Mouse (Mus musculus) midbrain, embryonic 12.5 days (tissue): ENCODE measurements at regions not wholly inside any gene's neighbourhood (a gene's known extent, or its start where the extent isn't known, plus 50 kb on each side); places are given as distances from the start of the nearest gene placed in this dataset.
A peak's percentile ranks its signal among the peaks of the same experiment; 100 is the strongest.

Experiments
- ATAC-seq: fragments of 200-750 bp; cut with Nextera tagmentation; 2 replicates; pipeline ENCODE4 v1.8.0; 2017; ENCODE audit warnings: low read depth, moderate TSS enrichment, moderate library complexity; ENCODE audit not compliant: low FRiP score
- H3K27ac ChIP-seq: fragments of 300-500 bp; sonication (generic); replicated peaks from 2 replicates; pipeline ENCODE4 v1.5.1; 2016; ENCODE audit warnings: mild to moderate bottlenecking
- H3K27me3 ChIP-seq: fragments of 300-500 bp; sonication (generic); 2 replicates; pipeline ENCODE4 v1.6.1; 2016; ENCODE audit warnings: mild to moderate bottlenecking
- H3K36me3 ChIP-seq: fragments of 300-500 bp; sonication (generic); 2 replicates; pipeline ENCODE4 v1.6.1; 2016
- H3K4me1 ChIP-seq: fragments of 300-500 bp; sonication (generic); 2 replicates; pipeline ENCODE4 v1.6.1; 2016
- H3K4me2 ChIP-seq: fragments of 300-500 bp; sonication (generic); replicated peaks from 2 replicates; pipeline ENCODE4 v1.6.1; 2016; ENCODE audit warnings: mild to moderate bottlenecking, moderate library complexity
- H3K4me3 ChIP-seq: fragments of 300-500 bp; sonication (generic); 2 replicates; pipeline ENCODE4 v1.5.1; 2016; ENCODE audit warnings: mild to moderate bottlenecking
- H3K9ac ChIP-seq: fragments of 300-500 bp; sonication (generic); replicated peaks from 2 replicates; pipeline ENCODE4 v1.6.1; 2016; ENCODE audit warnings: mild to moderate bottlenecking, moderate library complexity
- H3K9me3 ChIP-seq: fragments of 300-500 bp; sonication (generic); 2 replicates; pipeline ENCODE4 v1.6.1; 2016; ENCODE audit warnings: mild to moderate bottlenecking
- WGBS: fragments of 180-500 bp; shearing (Covaris S2); methylation state at CpG from one replicate; pipeline ENCODE4 v1.1.7; 2016; 5-methylcytosine and 5-hydroxymethylcytosine counted together

DNA sequence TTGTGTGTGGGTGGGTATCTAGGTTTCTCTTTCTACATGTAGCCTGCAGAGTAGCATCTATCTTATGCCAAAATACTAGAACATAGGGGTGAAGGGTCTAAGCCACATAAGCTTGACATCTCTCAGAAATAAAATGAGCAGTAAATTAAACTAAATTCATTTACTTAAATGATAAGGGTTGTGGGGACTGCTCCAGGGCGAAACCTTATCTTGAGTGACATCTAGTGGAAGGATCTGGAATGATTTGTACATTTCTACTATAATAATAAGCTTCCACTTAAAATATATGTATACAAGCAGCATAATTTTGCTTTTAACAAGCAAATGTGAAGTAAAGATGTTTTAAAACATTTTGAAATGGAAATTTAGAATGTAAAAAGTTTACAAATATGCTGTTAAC lies 271.4 kb downstream of the Vgll3 start:
- Histone ChIP-seq H3K27ac (no peak overlapping the region), H3K27me3 (no peaks in the 10 kb centered on the region), H3K4me2 (no peak overlapping the region), H3K36me3 (no peaks in the 10 kb centered on the region), H3K4me3 (no peak overlapping the region), H3K9ac (no peak overlapping the region), H3K4me1 (no peaks in the 10 kb centered on the region), H3K9me3 (no peaks in the 10 kb centered on the region)
- WGBS, result 27% methylated on average over 1 of the region's 1 CpGs
- peak; percentile 52; the same call in 1 of the 2 replicates for ATAC-seq

DNA sequence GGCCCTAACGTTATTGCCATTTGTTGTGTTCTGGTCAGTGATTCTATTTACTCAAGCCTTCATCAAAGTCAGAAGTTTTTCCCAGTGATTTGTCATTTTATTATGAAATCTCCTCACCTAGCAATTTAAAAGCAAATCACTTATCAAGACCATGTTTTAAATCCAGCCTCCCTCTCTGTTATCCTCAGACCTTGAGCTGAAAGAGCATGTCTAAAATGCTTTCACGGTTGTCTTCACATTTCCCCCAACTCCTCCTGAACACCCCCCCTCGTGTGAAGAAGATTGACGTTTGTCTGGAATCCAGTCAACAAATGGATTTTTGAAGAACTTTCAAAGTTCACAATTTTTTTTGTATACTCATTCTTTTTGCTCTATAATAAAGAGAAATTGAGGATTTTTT lies 277.7 kb downstream of the Vgll3 start:
- peak; percentile 45; the same call in 1 of the 2 replicates for ATAC-seq
- Histone ChIP-seq H3K4me1 (no peaks in the 10 kb centered on the region), H3K9me3 (no peaks in the 10 kb centered on the region), H3K4me2 (no peak overlapping the region), H3K36me3 (no peaks in the 10 kb centered on the region), H3K27me3 (no peaks in the 10 kb centered on the region), H3K4me3 (no peak overlapping the region), H3K27ac (no peak overlapping the region), H3K9ac (no peak overlapping the region)
- 26% methylated on average over 4 of the region's 4 CpGs for WGBS

DNA sequence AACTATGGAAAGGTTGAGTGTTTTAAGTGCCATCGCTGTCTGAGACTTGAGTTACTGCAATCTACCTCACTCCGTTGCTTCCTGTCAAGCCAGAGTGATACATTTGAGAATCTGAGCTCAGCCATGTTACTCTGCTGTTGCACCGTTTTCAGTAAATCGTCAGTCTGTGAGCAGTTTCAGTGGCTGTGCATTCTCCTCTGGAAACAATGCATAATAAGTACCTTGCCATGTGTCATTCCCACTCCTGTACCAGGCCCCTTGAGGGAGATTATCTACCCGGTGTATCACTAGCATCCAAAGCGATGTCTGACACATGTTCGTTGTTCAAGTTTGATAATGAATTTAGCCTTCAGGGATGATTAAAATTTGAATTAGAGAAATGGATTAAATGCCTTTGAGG lies 280.6 kb downstream of the Vgll3 start:
- ATAC-seq, result peak; percentile 53; the same call in 1 of the 2 replicates
- no peaks in the 10 kb centered on the region for H3K4me1 ChIP-seq
- H3K27me3 ChIP-seq, result no peaks in the 10 kb centered on the region
- no peak overlapping the region for H3K4me2 ChIP-seq
- 70% methylated on average over 7 of the region's 7 CpGs for whole genome bisulfite sequencing
- no peak overlapping the region for H3K9ac ChIP-seq
- H3K4me3 ChIP-seq, result no peak overlapping the region
- H3K27ac ChIP-seq, result no peak overlapping the region
- H3K36me3 ChIP-seq, result no peaks in the 10 kb centered on the region
- H3K9me3 ChIP-seq, result no peaks in the 10 kb centered on the region

DNA sequence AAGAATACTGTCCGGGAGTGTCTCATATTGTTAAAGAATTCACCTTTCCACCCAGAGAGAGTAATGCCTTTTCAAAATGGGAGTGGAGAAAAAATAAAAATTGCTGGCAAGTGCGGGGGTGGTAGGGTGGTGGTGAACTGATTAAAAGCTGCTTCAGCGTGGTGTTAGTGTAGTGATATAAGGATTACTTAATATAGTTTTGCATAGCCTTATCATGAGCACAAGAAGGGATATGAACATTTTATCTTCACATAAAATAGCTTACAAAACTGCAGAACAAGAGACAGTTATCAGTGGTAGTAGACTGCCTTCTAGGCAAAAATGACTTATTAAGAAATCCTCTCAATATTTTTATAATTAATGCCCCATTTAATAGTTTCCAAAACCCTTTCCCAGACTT lies 302.9 kb downstream of the Vgll3 start:
- Histone ChIP-seq H3K4me3 (no peak overlapping the region), H3K4me2 (no peak overlapping the region), H3K4me1 (no peaks in the 10 kb centered on the region), H3K9ac (no peak overlapping the region), H3K27me3 (no peaks in the 10 kb centered on the region), H3K27ac (no peak overlapping the region), H3K9me3 (no peaks in the 10 kb centered on the region), H3K36me3 (no peaks in the 10 kb centered on the region)
- ATAC-seq, result no peak
- WGBS, result 83% methylated on average over 3 of the region's 3 CpGs

DNA sequence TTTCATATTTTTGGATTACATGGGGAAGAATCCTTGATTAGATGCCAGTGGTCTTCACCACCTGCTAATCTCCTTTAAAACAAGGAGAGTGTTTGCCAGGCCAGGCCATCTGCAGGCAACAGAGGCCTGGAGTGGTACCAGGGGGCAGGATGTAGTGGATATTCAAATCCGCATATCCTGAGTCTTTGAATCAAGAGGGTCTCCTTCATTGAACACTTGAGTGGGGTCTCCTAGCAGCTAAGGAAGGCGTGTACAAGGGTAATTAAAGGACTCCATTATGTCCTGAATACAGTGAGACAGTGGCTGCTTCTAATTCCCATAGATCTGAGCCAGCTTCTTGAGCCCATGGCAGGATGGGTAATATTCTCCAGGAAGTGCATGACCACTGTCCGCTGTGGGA lies 322.7 kb downstream of the Vgll3 start:
- no peak for ATAC-seq
- H3K4me1 ChIP-seq, result no peaks in the 10 kb centered on the region
- no peaks in the 10 kb centered on the region for H3K27me3 ChIP-seq
- H3K4me2 ChIP-seq, result no peak overlapping the region
- H3K27ac ChIP-seq, result no peak overlapping the region
- no peak overlapping the region for H3K9ac ChIP-seq
- 84% methylated on average over 3 of the region's 3 CpGs for WGBS
- no peak overlapping the region for H3K4me3 ChIP-seq
- no peaks in the 10 kb centered on the region for H3K36me3 ChIP-seq
- no peaks in the 10 kb centered on the region for H3K9me3 ChIP-seq

DNA sequence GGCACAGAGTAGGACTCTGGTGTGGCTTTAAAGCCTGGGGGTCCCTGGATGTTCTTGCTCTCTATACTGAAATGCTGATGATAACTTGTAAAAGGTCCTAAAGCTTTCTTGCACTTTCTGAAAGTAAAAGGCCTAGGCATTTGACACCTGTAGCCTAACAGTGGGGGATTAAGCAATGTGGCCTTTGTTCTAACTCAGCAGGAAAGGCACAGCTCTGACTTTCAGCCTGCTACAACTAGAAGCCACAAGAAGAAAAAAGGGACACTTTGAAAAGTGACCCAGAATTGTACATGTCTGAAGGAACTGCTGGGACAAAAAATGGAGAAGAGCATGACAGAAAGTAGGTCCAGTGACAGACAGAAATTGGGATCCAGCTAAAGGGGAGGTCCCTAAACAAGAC lies 329.7 kb downstream of the Vgll3 start:
- no peaks in the 10 kb centered on the region for H3K27me3 ChIP-seq
- no peak overlapping the region for H3K4me2 ChIP-seq
- H3K4me3 ChIP-seq, result no peak overlapping the region
- no peak overlapping the region for H3K27ac ChIP-seq
- no peak for ATAC-seq
- no peaks in the 10 kb centered on the region for H3K36me3 ChIP-seq
- H3K9me3 ChIP-seq, result no peaks in the 10 kb centered on the region
- H3K4me1 ChIP-seq, result no peaks in the 10 kb centered on the region
- no peak overlapping the region for H3K9ac ChIP-seq

DNA sequence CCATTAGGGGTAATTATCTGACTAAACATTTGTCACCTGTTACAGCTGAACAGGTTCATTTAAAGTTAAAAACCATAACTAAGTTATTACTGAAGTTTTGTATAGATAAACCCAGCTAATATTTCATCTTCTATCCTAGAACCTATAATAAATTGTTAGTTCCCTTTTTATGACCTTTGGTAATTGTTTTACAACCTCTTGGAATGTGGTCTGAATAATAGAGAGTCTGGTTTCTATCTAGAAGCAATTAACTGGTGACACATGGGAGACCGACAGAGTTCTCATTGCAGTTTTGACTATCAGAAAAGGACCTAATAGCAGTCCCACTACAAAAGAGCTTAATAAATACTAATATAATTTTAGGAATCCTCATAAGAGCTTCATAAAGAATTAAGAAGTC lies 330.2 kb downstream of the Vgll3 start:
- Histone ChIP-seq H3K27ac (no peak overlapping the region), H3K4me3 (no peak overlapping the region), H3K27me3 (no peaks in the 10 kb centered on the region), H3K9me3 (no peaks in the 10 kb centered on the region), H3K36me3 (no peaks in the 10 kb centered on the region), H3K4me2 (no peak overlapping the region), H3K9ac (no peak overlapping the region), H3K4me1 (no peaks in the 10 kb centered on the region)
- 86% methylated on average over 1 of the region's 1 CpGs for WGBS
- no peak for ATAC-seq

DNA sequence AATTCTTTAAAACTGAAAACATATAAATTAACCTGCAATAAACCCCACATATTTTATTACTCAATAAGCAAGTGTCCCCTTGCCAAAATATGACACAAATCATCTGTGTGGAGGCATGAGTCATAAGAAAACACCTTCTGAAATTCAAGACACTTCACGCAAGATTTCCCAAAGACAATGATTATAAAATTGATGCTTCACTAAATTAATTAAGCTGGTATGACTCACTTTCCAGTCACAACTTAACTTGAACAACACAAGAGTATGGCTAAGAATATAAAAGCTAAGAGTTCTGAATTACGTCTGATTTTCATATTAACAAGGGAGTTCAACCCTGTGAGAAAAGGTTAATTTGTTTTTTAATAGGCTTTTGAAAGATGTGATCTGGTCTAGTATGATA lies 353.2 kb downstream of the Vgll3 start:
- H3K9me3 ChIP-seq, result no peaks in the 10 kb centered on the region
- H3K4me2 ChIP-seq, result no peak overlapping the region
- no peaks in the 10 kb centered on the region for H3K36me3 ChIP-seq
- no peaks in the 10 kb centered on the region for H3K4me1 ChIP-seq
- no peak overlapping the region for H3K9ac ChIP-seq
- H3K27ac ChIP-seq, result no peak overlapping the region
- no peak for ATAC-seq
- no peaks in the 10 kb centered on the region for H3K27me3 ChIP-seq
- 85% methylated on average over 2 of the region's 2 CpGs for WGBS
- no peak overlapping the region for H3K4me3 ChIP-seq

DNA sequence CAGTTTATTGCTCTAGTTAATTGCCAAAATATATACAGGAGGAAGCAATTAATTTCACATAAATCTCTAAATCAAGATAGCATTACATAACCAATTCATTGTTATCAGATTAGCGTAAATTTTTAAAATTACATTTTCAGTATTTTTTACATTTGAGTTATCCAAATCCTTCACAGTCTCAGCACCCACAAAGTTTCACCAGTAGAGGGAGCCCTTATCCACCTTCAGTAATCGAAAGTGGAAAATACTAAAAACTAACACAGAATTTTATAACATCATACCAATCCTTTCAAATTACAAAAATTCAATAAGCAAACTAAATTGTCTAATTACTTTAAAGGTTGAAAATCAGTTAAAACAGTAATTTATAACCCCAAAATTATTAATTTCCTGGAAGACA lies 375.7 kb downstream of the Vgll3 start:
- ATAC-seq, result no peak

DNA sequence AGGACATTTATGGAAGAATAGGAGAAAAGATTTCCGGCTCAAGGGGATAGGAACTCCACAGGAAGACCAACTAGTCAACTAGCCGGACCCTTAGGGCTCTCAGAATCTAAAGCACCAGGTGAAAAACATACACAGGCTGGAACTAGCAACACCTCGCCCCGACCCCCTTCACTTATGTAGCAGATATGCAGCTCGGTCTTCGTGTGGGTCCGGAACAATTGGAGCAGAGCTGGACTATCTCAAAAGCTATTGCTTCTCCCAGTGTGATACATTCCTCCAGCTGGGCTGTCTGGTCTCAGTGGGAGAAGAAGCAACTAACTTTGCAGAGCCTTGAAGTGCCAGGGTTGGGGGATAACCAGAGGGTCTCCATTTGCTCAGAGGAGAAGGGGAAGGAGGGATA lies 386.3 kb downstream of the Vgll3 start:
- Histone ChIP-seq H3K27ac (no peak overlapping the region), H3K4me3 (no peak overlapping the region), H3K4me1 (no peaks in the 10 kb centered on the region), H3K27me3 (no peaks in the 10 kb centered on the region), H3K4me2 (no peak overlapping the region), H3K9me3 (no peaks in the 10 kb centered on the region), H3K9ac (no peak overlapping the region), H3K36me3 (no peaks in the 10 kb centered on the region)
- WGBS, result 86% methylated on average over 7 of the region's 7 CpGs
- no peak for ATAC-seq

More for the DNA sequence above, 375.7 kb downstream of the Vgll3 start:
- Histone ChIP-seq H3K9ac (no peak overlapping the region), H3K4me3 (no peak overlapping the region), H3K36me3 (no peaks in the 10 kb centered on the region), H3K27me3 (no peaks in the 10 kb centered on the region), H3K27ac (no peak overlapping the region), H3K9me3 (no peaks in the 10 kb centered on the region), H3K4me1 (no peaks in the 10 kb centered on the region), H3K4me2 (no peak overlapping the region)
- whole genome bisulfite sequencing, result 20% methylated on average over 2 of the region's 2 CpGs
